Mouse (Mus musculus): ENCODE results near the gene Gm7347. TPM values are rescaled to one million over a fixed set of nuclear protein-coding genes. Genes with fewer than 3 reads are reported as not detected.
"Not testable (repeated sequence)": the region's sequence is repeated elsewhere in the genome, so short reads cannot be mapped to it uniquely, and the experiment has no call there.

Gm7347 gene
- not detected in 2 replicates for polyA plus RNA-seq (2015; fragmentation: Nextera tagmentation; extraction: Ambion mirVana)

DNA sequence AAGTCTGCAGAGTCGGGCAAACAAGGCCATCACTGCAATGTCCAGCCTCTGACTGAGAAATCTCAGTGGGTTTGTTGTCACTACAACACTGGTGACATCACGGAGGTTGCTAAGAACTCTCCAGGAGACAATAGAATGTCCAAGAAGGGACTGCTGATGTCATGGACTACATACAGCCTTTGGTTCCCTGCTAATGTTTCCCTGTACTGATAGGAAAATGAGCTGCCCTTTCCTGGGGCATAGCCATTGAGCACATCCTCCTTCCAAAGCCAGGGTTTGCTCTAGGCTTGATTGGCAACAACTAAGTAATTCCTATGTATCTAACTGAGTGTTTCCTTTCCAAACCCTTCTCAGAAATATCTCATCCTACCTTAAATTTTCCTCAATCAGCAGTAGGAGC lies at the start of gene Gm7347:
Gene Gm7347, minus strand, starts transcription at position 101 of the 400 bp plus-strand sequence.
- not testable (repeated sequence) for ATAC-seq; H3K27me3 ChIP-seq (ENCODE audit: insufficient read depth, low read length); H3K27ac ChIP-seq (ENCODE audit: low read depth); H3K4me1 ChIP-seq (ENCODE audit: insufficient read depth); H3K4me2 ChIP-seq (ENCODE audit: low read depth, low read length); H3K36me3 ChIP-seq (replicated peaks; ENCODE audit: insufficient read depth, low read length); H3K9ac ChIP-seq (replicated peaks); H3K4me3 ChIP-seq (ENCODE audit: low read depth, low read length); H3K9me3 ChIP-seq (ENCODE audit: low read length); DNase-seq
- no CpG with 5 or more reads among the region's 2 CpGs for WGBS (ENCODE audit: insufficient replicate concordance)

DNA sequence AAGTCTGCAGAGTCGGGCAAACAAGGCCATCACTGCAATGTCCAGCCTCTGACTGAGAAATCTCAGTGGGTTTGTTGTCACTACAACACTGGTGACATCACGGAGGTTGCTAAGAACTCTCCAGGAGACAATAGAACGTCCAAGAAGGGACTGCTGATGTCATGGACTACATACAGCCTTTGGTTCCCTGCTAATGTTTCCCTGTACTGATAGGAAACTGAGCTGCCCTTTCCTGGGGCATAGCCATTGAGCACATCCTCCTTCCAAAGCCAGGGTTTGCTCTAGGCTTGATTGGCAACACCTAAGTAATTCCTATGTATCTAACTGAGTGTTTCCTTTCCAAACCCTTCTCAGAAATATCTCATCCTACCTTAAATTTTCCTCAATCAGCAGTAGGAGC lies 46.9 kb upstream of the Gm7347 start, which contains the start of gene 5031410I06Rik:
Gene 5031410I06Rik, minus strand, starts transcription at position 101 of the 400 bp plus-strand sequence.
- ATAC-seq; H3K4me2 ChIP-seq (ENCODE audit: low read depth, low read length); H3K27ac ChIP-seq (ENCODE audit: low read depth); H3K27me3 ChIP-seq (ENCODE audit: insufficient read depth, low read length); H3K36me3 ChIP-seq (replicated peaks; ENCODE audit: insufficient read depth, low read length); H3K4me1 ChIP-seq (ENCODE audit: insufficient read depth); H3K9me3 ChIP-seq (ENCODE audit: low read length); H3K4me3 ChIP-seq (ENCODE audit: low read depth, low read length); DNase-seq; H3K9ac ChIP-seq (replicated peaks): not testable (repeated sequence)
- no CpG with 5 or more reads among the region's 3 CpGs for whole genome bisulfite sequencing (ENCODE audit: insufficient replicate concordance)

DNA sequence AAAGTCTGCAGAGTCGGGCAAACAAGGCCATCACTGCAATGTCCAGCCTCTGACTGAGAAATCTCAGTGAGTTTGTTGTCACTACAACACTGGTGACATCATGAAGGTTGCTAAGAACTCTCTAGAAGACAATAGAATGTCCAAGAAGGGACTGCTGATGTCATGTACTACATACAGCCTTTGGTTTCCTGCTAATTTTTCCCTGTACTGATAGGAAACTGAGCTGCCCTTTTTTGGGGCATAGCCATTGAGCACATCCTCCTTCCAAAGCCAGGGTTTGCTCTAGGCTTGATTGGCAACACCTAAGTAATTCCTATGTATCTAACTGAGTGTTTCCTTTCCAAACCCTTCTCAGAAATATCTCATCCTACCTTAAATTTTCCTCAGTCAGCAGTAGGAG lies 30.8 kb upstream of the Gm7347 start, which contains the start of gene Gm10471:
Gene Gm10471, minus strand, starts transcription at position 101 of the 400 bp plus-strand sequence.
- not testable (repeated sequence) for ATAC-seq; H3K4me1 ChIP-seq (ENCODE audit: insufficient read depth); DNase-seq; H3K27me3 ChIP-seq (ENCODE audit: insufficient read depth, low read length); H3K4me2 ChIP-seq (ENCODE audit: low read depth, low read length); H3K4me3 ChIP-seq (ENCODE audit: low read depth, low read length); H3K27ac ChIP-seq (ENCODE audit: low read depth); H3K9ac ChIP-seq (replicated peaks); H3K9me3 ChIP-seq (ENCODE audit: low read length); H3K36me3 ChIP-seq (replicated peaks; ENCODE audit: insufficient read depth, low read length)
- WGBS (ENCODE audit: insufficient replicate concordance), result 41% methylated on average over 1 of the region's 1 CpGs

DNA sequence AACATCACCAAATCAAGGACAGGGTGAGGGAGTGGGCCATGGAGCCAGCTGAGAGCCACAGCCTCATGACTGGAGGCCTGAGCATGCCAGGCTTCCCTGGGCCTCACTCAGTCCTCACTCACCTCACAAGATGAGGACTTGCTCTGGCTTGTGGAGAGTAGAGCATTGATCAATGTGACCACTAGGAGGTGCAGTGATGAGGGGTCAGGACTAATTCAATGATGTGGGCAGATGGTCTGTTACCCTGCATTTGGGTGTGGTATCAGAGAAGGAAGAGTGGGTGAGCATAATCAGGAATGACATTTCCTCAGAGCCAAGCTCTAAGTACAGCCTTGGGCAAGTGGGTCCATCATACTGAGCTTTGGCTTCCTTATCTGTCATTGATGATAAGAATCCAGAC lies 20.6 kb upstream of the Gm7347 start:
- not testable (repeated sequence) for H3K4me3 ChIP-seq (ENCODE audit: low read depth, low read length); H3K9me3 ChIP-seq (ENCODE audit: low read length); H3K4me2 ChIP-seq (ENCODE audit: low read depth, low read length); H3K36me3 ChIP-seq (replicated peaks; ENCODE audit: insufficient read depth, low read length); H3K27me3 ChIP-seq (ENCODE audit: insufficient read depth, low read length); H3K9ac ChIP-seq (replicated peaks); ATAC-seq; DNase-seq; H3K27ac ChIP-seq (ENCODE audit: low read depth); H3K4me1 ChIP-seq (ENCODE audit: insufficient read depth)

DNA sequence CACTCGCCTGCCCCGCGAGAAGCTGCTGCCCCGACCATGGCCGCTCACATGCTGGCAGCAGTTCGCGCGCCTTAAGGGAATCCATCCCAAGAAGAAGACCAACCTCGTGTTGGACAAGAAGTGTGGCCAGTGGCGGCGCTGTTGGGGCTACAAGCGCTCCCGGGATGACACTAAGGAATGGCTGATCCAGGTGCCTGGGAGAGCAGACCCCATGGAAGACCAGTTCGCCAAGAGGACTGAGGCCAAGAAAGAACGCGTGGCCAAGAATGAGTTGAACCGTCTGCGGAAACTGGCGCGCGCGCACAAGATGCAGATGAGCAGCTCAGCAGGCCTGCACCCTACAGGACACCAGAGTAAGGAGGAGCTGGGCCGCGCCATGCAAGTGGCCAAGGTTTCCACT lies 12.3 kb upstream of the Gm7347 start:
- H3K9ac ChIP-seq (replicated peaks), result no peak overlapping the region
- no peak overlapping the region for H3K4me2 ChIP-seq (ENCODE audit: low read depth, low read length)
- H3K9me3 ChIP-seq (ENCODE audit: low read length), result no peaks in the 10 kb centered on the region
- no peaks in the 10 kb centered on the region for H3K27me3 ChIP-seq (ENCODE audit: insufficient read depth, low read length)
- WGBS (ENCODE audit: insufficient replicate concordance), result 89% methylated on average over 24 of the region's 24 CpGs
- no peaks in the 10 kb centered on the region for H3K4me1 ChIP-seq (ENCODE audit: insufficient read depth)
- H3K27ac ChIP-seq (ENCODE audit: low read depth), result no peak overlapping the region
- ATAC-seq (no peak), DNase-seq (peak; percentile 12)
- H3K36me3 ChIP-seq (replicated peaks; ENCODE audit: insufficient read depth, low read length), result no peaks in the 10 kb centered on the region
- no peak for TF ChIP-seq EP300 (IDR thresholded peaks at IDR 0.05; ENCODE audit: low read depth)
- no peak for TF ChIP-seq CTCF (IDR thresholded peaks at IDR 0.05; ENCODE audit: low read depth)
- H3K4me3 ChIP-seq (ENCODE audit: low read depth, low read length), result no peak overlapping the region

DNA sequence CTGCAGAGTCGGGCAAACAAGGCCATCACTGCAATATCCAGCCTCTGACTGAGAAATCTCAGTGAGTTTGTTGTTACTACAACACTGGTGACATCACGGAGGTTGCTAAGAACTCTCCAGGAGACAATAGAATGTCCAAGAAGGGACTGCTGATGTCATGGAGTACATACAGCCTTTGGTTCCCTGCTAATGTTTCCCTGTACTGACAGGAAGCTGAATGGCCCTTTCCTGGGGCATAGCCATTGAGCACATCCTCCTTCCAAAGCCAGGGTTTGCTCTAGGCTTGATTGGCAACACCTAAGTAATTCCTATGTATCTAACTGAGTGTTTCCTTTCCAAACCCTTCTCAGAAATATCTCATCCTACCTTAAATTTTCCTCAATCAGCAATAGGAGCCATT lies 18.9 kb downstream of the Gm7347 start, which contains the start of gene Speer4a:
Gene Speer4a, minus strand, starts transcription at position 101 of the 400 bp plus-strand sequence.
- not testable (repeated sequence) for H3K9me3 ChIP-seq (ENCODE audit: low read length); DNase-seq; H3K4me2 ChIP-seq (ENCODE audit: low read depth, low read length); H3K4me1 ChIP-seq (ENCODE audit: insufficient read depth); H3K9ac ChIP-seq (replicated peaks); ATAC-seq; H3K36me3 ChIP-seq (replicated peaks; ENCODE audit: insufficient read depth, low read length); H3K4me3 ChIP-seq (ENCODE audit: low read depth, low read length); H3K27me3 ChIP-seq (ENCODE audit: insufficient read depth, low read length); H3K27ac ChIP-seq (ENCODE audit: low read depth)
- 61% methylated on average over 2 of the region's 2 CpGs for whole genome bisulfite sequencing (ENCODE audit: insufficient replicate concordance)

DNA sequence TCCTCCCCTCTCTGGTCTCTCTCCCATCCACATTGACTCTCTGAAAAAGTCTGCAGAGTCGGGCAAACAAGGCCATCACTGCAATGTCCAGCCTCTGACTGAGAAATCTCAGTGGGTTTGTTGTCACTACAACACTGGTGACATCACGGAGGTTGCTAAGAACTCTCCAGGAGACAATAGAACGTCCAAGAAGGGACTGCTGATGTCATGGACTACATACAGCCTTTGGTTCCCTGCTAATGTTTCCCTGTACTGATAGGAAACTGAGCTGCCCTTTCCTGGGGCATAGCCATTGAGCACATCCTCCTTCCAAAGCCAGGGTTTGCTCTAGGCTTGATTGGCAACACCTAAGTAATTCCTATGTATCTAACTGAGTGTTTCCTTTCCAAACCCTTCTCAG lies 35.6 kb downstream of the Gm7347 start, which contains the start of gene Gm5862:
Gene Gm5862, minus strand, starts transcription at position 101 of the 400 bp plus-strand sequence.
- not testable (repeated sequence) for H3K4me2 ChIP-seq (ENCODE audit: low read depth, low read length); DNase-seq; H3K4me1 ChIP-seq (ENCODE audit: insufficient read depth); H3K9me3 ChIP-seq (ENCODE audit: low read length); ATAC-seq; H3K36me3 ChIP-seq (replicated peaks; ENCODE audit: insufficient read depth, low read length); H3K27ac ChIP-seq (ENCODE audit: low read depth); H3K4me3 ChIP-seq (ENCODE audit: low read depth, low read length); H3K27me3 ChIP-seq (ENCODE audit: insufficient read depth, low read length); H3K9ac ChIP-seq (replicated peaks)
- WGBS (ENCODE audit: insufficient replicate concordance), result no CpG with 5 or more reads among the region's 3 CpGs

DNA sequence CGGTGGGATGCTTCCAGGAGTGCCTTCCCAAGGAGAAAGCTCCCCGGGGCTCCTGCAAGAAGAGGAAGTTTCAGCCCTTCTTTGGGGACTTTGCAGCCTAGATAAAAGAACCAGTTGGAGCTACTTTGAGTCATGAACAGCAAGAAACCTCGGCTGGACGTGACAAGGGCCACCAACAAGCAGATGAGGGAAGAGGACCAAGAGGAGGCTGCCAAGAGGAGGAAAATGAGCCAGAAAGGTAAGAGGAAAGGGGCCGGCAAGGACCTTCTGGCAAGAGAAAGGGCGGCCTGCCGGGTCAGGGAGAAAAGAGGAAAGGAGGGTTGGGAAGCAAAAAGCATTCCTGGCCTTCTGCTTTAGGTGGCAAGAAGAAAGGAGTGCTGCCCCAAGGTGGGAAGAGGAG lies 50.7 kb downstream of the Gm7347 start:
- WGBS (ENCODE audit: insufficient replicate concordance), result 49% methylated on average over 6 of the region's 7 CpGs

DNA sequence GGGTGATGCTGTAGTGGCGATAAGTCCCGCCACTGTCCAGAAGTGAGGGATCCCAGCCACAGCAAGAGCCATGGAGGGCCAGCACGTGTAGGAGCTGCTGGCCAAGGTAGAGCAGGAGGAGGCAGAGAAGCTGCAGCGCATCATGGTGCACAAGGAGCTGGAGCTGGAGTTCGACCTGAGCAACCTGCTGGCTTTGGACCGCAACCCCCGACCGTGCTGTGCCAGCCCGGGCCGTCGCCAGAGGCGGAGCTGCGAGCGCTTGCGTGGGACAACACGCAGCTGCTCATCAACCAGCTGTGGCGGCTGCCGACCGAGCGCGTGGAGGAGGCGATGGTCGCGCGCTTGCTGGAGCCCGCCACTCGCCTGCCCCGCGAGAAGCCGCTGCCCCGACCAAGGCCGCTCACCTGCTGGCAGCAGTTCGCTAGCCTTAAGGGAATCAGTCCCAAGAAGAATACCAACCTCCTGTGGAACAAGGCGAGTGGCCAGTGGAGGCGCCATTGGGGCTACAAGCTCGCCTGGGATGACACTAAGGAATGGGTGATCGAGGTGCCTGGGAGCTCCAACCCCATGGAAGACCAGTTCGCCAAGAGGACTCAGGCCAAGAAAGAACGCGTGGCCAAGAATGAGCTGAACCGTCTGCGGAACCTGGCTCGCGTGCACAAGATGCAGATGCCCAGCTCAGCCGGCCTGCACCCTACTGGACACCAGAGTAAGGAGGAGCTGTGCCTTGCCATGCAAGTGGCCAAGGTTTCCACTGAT lies 51.3 kb downstream of the Gm7347 start:
- not testable (repeated sequence) for H3K27ac ChIP-seq (ENCODE audit: low read depth); H3K27me3 ChIP-seq (ENCODE audit: insufficient read depth, low read length); H3K4me2 ChIP-seq (ENCODE audit: low read depth, low read length); H3K36me3 ChIP-seq (replicated peaks; ENCODE audit: insufficient read depth, low read length); ATAC-seq; H3K9me3 ChIP-seq (ENCODE audit: low read length); H3K4me3 ChIP-seq (ENCODE audit: low read depth, low read length); H3K4me1 ChIP-seq (ENCODE audit: insufficient read depth); H3K9ac ChIP-seq (replicated peaks)
- DNase-seq, result peak; percentile 21
- WGBS (ENCODE audit: insufficient replicate concordance), result 18% methylated on average over 43 of the region's 45 CpGs

More for the DNA sequence above, 50.7 kb downstream of the Gm7347 start:
- H3K9me3 ChIP-seq (ENCODE audit: low read length); ATAC-seq; H3K4me2 ChIP-seq (ENCODE audit: low read depth, low read length); H3K27ac ChIP-seq (ENCODE audit: low read depth); H3K27me3 ChIP-seq (ENCODE audit: insufficient read depth, low read length); H3K4me3 ChIP-seq (ENCODE audit: low read depth, low read length); DNase-seq; H3K4me1 ChIP-seq (ENCODE audit: insufficient read depth); H3K36me3 ChIP-seq (replicated peaks; ENCODE audit: insufficient read depth, low read length); H3K9ac ChIP-seq (replicated peaks): not testable (repeated sequence)

Data from liver, postnatal 0 days (tissue).